Mouse (Mus musculus) inflammation-experienced regulatory T-cells, adult 6 months (primary cell): ENCODE measurements around the gene Apoh. TPM values are rescaled to one million over a fixed set of nuclear protein-coding genes. Genes with fewer than 3 reads are reported as not detected.

Source experiments
- ATAC-seq: one replicate; pipeline ENCODE4 v1.8.0; 2017
- polyA plus RNA-seq, 3 experiments: library from polyadenylated mRNA; unstranded; fragments of 100-300 nt; shearing (Covaris generic); gene quantifications; one replicate each; pipeline ENCODE4 v1.2.1; 2017

Apoh gene
- polyA plus RNA-seq, 3 experiments from 2014 or later, result not detected

- no peak for ATAC-seq
Measured at GRCm38 (mm10) chr11:108384920-108385665, 41.9 kb downstream of the Apoh start.

GRCm38 (mm10) chr11:108385666-108386024, 42.5 kb downstream of the Apoh start:
- ATAC-seq, result no peak

GRCm38 (mm10) chr11:108395061-108395460, 51.9 kb downstream of the Apoh start:
- no peak for ATAC-seq

- no peak for ATAC-seq
Measured at GRCm38 (mm10) chr11:108396076-108396829, 53.1 kb downstream of the Apoh start.

GRCm38 (mm10) chr11:108409876-108410644, 66.9 kb downstream of the Apoh start:
- no peak for ATAC-seq

GRCm38 (mm10) chr11:108416360-108416759, 73.2 kb downstream of the Apoh start:
- ATAC-seq, result no peak

- peak; percentile 25 for ATAC-seq
Measured at GRCm38 (mm10) chr11:108418540-108418939, 75.4 kb downstream of the Apoh start.

GRCm38 (mm10) chr11:108419242-108419641, 76.1 kb downstream of the Apoh start:
- no peak for ATAC-seq

GRCm38 (mm10) chr11:108420751-108421150, 77.6 kb downstream of the Apoh start:
- ATAC-seq, result no peak

- ATAC-seq, result no peak
Measured at GRCm38 (mm10) chr11:108423221-108423620, 80.1 kb downstream of the Apoh start.

GRCm38 (mm10) chr11:108424111-108424510, 81.0 kb downstream of the Apoh start:
- ATAC-seq, result no peak

GRCm38 (mm10) chr11:108424889-108425591, 81.9 kb downstream of the Apoh start, which contains the start of gene Cep112:
Gene Cep112, plus strand, starts transcription at chr11:108425192.
- ATAC-seq, result peak; percentile 97

- ATAC-seq, result no peak
Measured at GRCm38 (mm10) chr11:108425592-108425921, 82.4 kb downstream of the Apoh start.

- no peak for ATAC-seq
Measured at GRCm38 (mm10) chr11:108426086-108426485, 82.9 kb downstream of the Apoh start.

GRCm38 (mm10) chr11:108427191-108427590, 84.0 kb downstream of the Apoh start:
- no peak for ATAC-seq

- no peak for ATAC-seq
Measured at GRCm38 (mm10) chr11:108429076-108429475, 85.9 kb downstream of the Apoh start.

- no peak for ATAC-seq
Measured at GRCm38 (mm10) chr11:108443893-108444563, 100.9 kb downstream of the Apoh start.

GRCm38 (mm10) chr11:108447148-108447547, 104.0 kb downstream of the Apoh start:
- no peak for ATAC-seq

GRCm38 (mm10) chr11:108449811-108450210, 106.7 kb downstream of the Apoh start:
- no peak for ATAC-seq

- ATAC-seq, result no peak
Measured at GRCm38 (mm10) chr11:108459599-108459998, 116.4 kb downstream of the Apoh start.
